Mouse (Mus musculus): ENCODE data around the gene Samd7. TPM values are rescaled to one million over a fixed set of nuclear protein-coding genes. Genes with fewer than 3 reads are reported as not detected.

Samd7 gene
- polyA plus RNA-seq, 1 experiment from 2014 or later = not detected

DNA sequence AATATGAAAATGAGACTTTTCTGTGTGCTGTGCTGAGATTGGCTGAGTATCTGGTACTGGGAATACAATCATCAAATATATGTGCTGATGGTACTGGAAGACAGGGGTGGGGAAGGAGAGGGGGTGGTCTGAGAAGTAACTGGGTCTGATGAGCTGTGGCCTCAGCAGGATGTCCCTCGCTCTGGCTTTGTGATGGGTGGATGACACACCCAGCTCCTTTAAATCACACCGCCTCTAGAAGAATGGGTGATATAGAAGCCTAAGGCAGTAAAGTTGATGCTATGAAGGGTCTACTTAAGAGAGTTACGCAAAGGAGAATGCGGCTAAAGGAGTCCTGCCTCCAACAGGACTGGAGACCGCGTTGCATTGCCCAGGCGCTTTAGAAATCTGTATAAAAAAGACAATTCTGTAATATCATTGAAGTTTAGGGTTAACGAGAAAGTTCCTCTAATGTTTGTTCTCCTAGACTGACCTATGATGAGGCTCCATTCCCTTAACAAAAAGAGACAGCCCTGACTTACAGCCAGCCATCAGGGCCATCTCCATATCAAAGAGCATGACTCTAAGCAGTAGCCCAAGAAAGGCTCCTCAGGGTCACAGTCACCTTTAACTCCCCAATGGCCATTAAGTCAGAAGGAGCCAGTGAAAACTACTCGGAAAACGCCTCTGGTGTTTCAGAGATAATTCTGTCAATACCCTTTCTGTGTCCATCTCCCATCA lies 21.8 kb upstream of the Samd7 start:
- Histone ChIP-seq H3K4me1 (ENCODE audit: insufficient read depth, low read depth, low read length) (no peaks in the 10 kb centered on the region), H3K27ac (ENCODE audit: low read length) (no peak overlapping the region), H3K9ac (replicated peaks; ENCODE audit: low read depth) (no peak overlapping the region), H3K4me2 (replicated peaks; ENCODE audit: low read depth, low read length) (no peak overlapping the region), H3K9me3 (ENCODE audit: low read length) (no peaks in the 10 kb centered on the region), H3K4me3 (ENCODE audit: low read depth, low read length) (no peak overlapping the region), H3K36me3 (ENCODE audit: insufficient read depth, low read length) (no peaks in the 10 kb centered on the region), H3K27me3 (replicated peaks; ENCODE audit: insufficient read depth, low read length) (no peaks in the 10 kb centered on the region)
- WGBS = 67% methylated on average over 10 of the region's 10 CpGs
- DNase-seq (ENCODE audit: low spot score) (no peak), ATAC-seq (no peak)
- TF ChIP-seq CTCF (IDR thresholded peaks at IDR 0.05) (no peak), EP300 (IDR thresholded peaks at IDR 0.05) (no peak)

- no peak overlapping the region for H3K9ac ChIP-seq (replicated peaks; ENCODE audit: low read depth)
- H3K27ac ChIP-seq (ENCODE audit: low read length) = no peak overlapping the region
- no peaks in the 10 kb centered on the region for H3K27me3 ChIP-seq (replicated peaks; ENCODE audit: insufficient read depth, low read length)
- no peaks in the 10 kb centered on the region for H3K36me3 ChIP-seq (ENCODE audit: insufficient read depth, low read length)
- ATAC-seq = no peak
- H3K9me3 ChIP-seq (ENCODE audit: low read length) = no peaks in the 10 kb centered on the region
- no peak for DNase-seq (ENCODE audit: low spot score)
- WGBS = 74% methylated on average over 10 of the region's 10 CpGs
- H3K4me2 ChIP-seq (replicated peaks; ENCODE audit: low read depth, low read length) = no peak overlapping the region
- no peak for TF ChIP-seq EP300 (IDR thresholded peaks at IDR 0.05)
- no peak for TF ChIP-seq CTCF (IDR thresholded peaks at IDR 0.05)
- H3K4me1 ChIP-seq (ENCODE audit: insufficient read depth, low read depth, low read length) = no peaks in the 10 kb centered on the region
- no peak overlapping the region for H3K4me3 ChIP-seq (ENCODE audit: low read depth, low read length)
Measured at GRCm38 (mm10) chr3:30724848-30725465, 21.1 kb upstream of the Samd7 start.

- Histone ChIP-seq H3K4me3 (ENCODE audit: low read depth, low read length) (no peak overlapping the region), H3K36me3 (ENCODE audit: insufficient read depth, low read length) (no peaks in the 10 kb centered on the region), H3K9ac (replicated peaks; ENCODE audit: low read depth) (no peak overlapping the region), H3K9me3 (ENCODE audit: low read length) (no peaks in the 10 kb centered on the region), H3K4me2 (replicated peaks; ENCODE audit: low read depth, low read length) (no peak overlapping the region), H3K4me1 (ENCODE audit: insufficient read depth, low read depth, low read length) (no peaks in the 10 kb centered on the region), H3K27me3 (replicated peaks; ENCODE audit: insufficient read depth, low read length) (no peaks in the 10 kb centered on the region), H3K27ac (ENCODE audit: low read length) (no peak overlapping the region)
- DNase-seq (ENCODE audit: low spot score) (no peak), ATAC-seq (no peak)
- 72% methylated on average over 7 of the region's 7 CpGs for WGBS
- TF ChIP-seq EP300 (IDR thresholded peaks at IDR 0.05) = no peak
- peak; percentile 30 for TF ChIP-seq CTCF (IDR thresholded peaks at IDR 0.05)
Measured at GRCm38 (mm10) chr3:30725514-30725913, 20.6 kb upstream of the Samd7 start.

GRCm38 (mm10) chr3:30727209-30727608 lies 18.9 kb upstream of the Samd7 start:
- TF ChIP-seq CTCF (IDR thresholded peaks at IDR 0.05) (no peak), EP300 (IDR thresholded peaks at IDR 0.05) (no peak)
- H3K9me3 ChIP-seq (ENCODE audit: low read length) = no peaks in the 10 kb centered on the region
- no peaks in the 10 kb centered on the region for H3K4me1 ChIP-seq (ENCODE audit: insufficient read depth, low read depth, low read length)
- no peak overlapping the region for H3K9ac ChIP-seq (replicated peaks; ENCODE audit: low read depth)
- no peak overlapping the region for H3K4me2 ChIP-seq (replicated peaks; ENCODE audit: low read depth, low read length)
- H3K36me3 ChIP-seq (ENCODE audit: insufficient read depth, low read length) = no peaks in the 10 kb centered on the region
- H3K27ac ChIP-seq (ENCODE audit: low read length) = no peak overlapping the region
- 72% methylated on average over 4 of the region's 4 CpGs for WGBS
- ATAC-seq = no peak
- no peak overlapping the region for H3K4me3 ChIP-seq (ENCODE audit: low read depth, low read length)
- H3K27me3 ChIP-seq (replicated peaks; ENCODE audit: insufficient read depth, low read length) = no peaks in the 10 kb centered on the region
- no peak for DNase-seq (ENCODE audit: low spot score)

DNA sequence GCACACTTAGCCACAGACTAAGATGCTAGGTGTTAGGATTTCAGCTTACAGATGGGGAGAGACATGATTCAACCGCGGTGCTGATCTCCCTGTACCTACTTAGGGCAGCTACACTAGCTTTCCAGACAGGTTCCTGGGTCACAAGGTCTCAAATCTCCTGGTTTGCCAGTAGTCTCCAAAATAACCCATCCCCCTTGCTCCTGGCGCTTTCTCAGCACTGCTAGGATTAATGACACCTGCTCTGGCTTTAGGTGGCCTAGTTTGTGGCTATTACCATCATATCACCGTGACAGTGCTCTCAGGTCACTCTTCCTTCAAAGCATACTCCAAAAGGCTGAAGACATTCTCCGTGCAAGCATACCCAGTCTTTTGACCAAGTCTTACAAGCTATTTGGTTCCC lies 17.0 kb upstream of the Samd7 start:
- no peaks in the 10 kb centered on the region for H3K9me3 ChIP-seq (ENCODE audit: low read length)
- DNase-seq (ENCODE audit: low spot score) = no peak
- H3K27me3 ChIP-seq (replicated peaks; ENCODE audit: insufficient read depth, low read length) = no peaks in the 10 kb centered on the region
- H3K27ac ChIP-seq (ENCODE audit: low read length) = no peak overlapping the region
- H3K9ac ChIP-seq (replicated peaks; ENCODE audit: low read depth) = no peak overlapping the region
- H3K36me3 ChIP-seq (ENCODE audit: insufficient read depth, low read length) = no peaks in the 10 kb centered on the region
- no peaks in the 10 kb centered on the region for H3K4me1 ChIP-seq (ENCODE audit: insufficient read depth, low read depth, low read length)
- H3K4me3 ChIP-seq (ENCODE audit: low read depth, low read length) = no peak overlapping the region
- 84% methylated on average over 5 of the region's 5 CpGs for WGBS
- no peak overlapping the region for H3K4me2 ChIP-seq (replicated peaks; ENCODE audit: low read depth, low read length)
- ATAC-seq = no peak
- TF ChIP-seq EP300 (IDR thresholded peaks at IDR 0.05) (no peak), CTCF (IDR thresholded peaks at IDR 0.05) (no peak)

GRCm38 (mm10) chr3:30736809-30737208 lies 9.3 kb upstream of the Samd7 start:
- 82% methylated on average over 9 of the region's 9 CpGs for WGBS
- DNase-seq (ENCODE audit: low spot score) = no peak

More at GRCm38 (mm10) chr3:30736809-30737208, 9.3 kb upstream of the Samd7 start:
- H3K4me1 ChIP-seq (ENCODE audit: insufficient read depth, low read depth, low read length) = no peaks in the 10 kb centered on the region
- no peak for TF ChIP-seq CTCF (IDR thresholded peaks at IDR 0.05)
- TF ChIP-seq EP300 (IDR thresholded peaks at IDR 0.05) = no peak
- ATAC-seq = no peak
- no peaks in the 10 kb centered on the region for H3K27me3 ChIP-seq (replicated peaks; ENCODE audit: insufficient read depth, low read length)
- no peak overlapping the region for H3K9ac ChIP-seq (replicated peaks; ENCODE audit: low read depth)
- no peak overlapping the region for H3K27ac ChIP-seq (ENCODE audit: low read length)
- no peaks in the 10 kb centered on the region for H3K9me3 ChIP-seq (ENCODE audit: low read length)
- no peak overlapping the region for H3K4me3 ChIP-seq (ENCODE audit: low read depth, low read length)
- no peaks in the 10 kb centered on the region for H3K36me3 ChIP-seq (ENCODE audit: insufficient read depth, low read length)
- H3K4me2 ChIP-seq (replicated peaks; ENCODE audit: low read depth, low read length) = no peak overlapping the region

All from lung, postnatal 0 days (tissue).